Mouse (Mus musculus) cerebellum, adult 9-10 months (tissue): ENCODE data around the gene Btbd2.
"Not testable (repeated sequence)": the region's sequence is repeated elsewhere in the genome, so short reads cannot be mapped to it uniquely, and the experiment has no call there.

Source experiments
- DNase-seq: peaks from one replicate; pipeline ENCODE4 v3.0.0; 2022

Btbd2 gene

GRCm38 (mm10) chr10:80627685-80628084, 29.2 kb downstream of the Btbd2 start:
- no peak for DNase-seq

DNA sequence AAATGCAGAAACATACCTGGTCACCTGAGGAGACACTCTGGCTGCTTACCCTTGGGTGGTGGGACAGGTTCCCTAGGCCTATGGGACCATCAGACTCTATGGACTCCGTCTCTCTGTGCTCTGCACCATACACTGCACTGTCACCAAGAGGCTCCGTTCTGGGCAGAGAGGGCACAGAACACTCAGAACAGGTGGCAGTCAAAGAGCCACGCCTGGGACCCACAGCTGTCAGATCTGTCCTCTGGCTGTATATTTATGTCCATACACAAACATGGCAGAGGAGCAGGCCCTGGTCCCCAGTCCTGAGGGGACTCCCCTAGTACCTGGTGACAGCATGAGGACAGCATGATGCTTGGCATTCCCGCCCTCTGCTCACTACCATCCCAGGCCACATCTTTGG, 31.1 kb downstream of the Btbd2 start:
- no peak for DNase-seq

DNA sequence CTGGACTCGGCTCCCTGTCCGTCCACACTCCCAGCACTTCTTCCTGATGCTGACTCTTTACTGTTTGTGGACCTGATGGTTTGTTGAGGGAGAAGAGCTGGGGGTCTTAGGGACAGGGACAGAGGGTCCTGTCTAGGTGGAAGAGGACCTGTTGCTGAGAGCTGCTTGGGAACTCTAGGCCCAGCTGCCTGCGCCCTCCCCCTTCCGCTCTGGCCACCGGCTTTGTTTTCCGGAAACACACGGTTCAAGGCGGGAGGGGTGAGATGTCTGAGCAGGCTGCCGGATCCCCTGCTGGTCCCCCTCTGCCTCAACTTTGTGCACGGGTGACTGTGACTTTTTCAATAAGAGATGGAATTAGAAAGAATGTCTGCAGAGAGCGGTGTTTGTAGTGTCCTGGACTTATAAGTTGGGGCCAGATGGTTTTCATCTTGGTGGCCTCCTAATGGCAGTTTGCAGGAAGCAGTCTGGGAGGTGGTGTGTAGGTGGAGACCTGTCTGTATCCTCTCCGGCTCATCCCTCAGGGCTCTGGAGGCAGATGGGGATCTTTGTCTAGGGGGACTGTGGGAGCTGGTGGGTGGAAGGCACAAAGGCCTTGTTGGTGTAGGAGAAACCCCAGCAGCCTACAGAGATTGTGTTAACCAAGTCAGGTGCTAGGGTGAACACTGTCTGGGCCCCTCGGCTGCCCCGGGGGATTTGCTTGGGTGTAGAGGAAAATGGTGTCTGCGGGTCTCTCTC, 33.2 kb downstream of the Btbd2 start:
- DNase-seq: peak; percentile 81

- DNase-seq: peak; percentile 84
These were observed 34.0 kb downstream of the Btbd2 start, which contains the start of gene Csnk1g2 for GRCm38 (mm10) chr10:80622661-80623456. Gene Csnk1g2 (plus strand): TSS chr10:80622838.

DNA sequence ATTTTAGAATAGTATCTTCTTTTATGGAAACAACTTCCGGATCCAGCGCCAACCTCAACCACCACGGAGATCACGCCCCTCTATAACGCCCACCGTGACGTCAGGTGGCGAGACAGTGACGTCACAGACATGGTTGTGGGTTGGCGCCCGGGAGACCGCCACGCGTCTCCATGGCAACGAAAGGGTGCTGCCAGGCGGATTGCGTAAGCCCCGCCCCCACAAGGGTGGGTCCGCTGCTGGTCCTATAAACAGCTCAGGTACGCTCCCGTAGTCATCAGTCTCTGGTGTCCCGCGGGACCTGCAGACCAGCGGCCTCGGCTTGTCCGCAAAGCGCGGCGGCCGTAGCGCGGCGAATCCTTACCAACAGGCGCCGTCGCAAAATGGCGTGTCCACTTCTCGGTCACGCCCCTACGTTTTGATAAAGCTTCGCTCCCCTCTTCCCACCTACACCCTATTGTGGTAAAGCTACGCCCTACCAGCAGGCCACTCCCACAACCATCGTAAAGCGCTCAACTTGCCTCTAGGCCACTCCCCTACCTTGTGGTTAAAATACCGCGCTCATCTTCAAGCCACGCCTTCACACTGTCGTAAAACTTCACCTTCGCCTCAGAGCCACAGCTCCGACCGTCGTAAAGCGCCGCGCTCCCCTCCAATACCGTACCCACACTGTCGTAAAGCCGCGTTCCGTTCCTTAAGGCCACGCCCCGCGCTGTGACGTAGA, 34.8 kb downstream of the Btbd2 start:
- DNase-seq: peak; percentile 100

GRCm38 (mm10) chr10:80621690-80621939, 35.3 kb downstream of the Btbd2 start:
- no peak for DNase-seq

- peak; percentile 74 for DNase-seq
These were observed 35.8 kb downstream of the Btbd2 start for GRCm38 (mm10) chr10:80620796-80621689.

GRCm38 (mm10) chr10:80620365-80620764, 36.5 kb downstream of the Btbd2 start:
- peak; percentile 68 for DNase-seq

DNA sequence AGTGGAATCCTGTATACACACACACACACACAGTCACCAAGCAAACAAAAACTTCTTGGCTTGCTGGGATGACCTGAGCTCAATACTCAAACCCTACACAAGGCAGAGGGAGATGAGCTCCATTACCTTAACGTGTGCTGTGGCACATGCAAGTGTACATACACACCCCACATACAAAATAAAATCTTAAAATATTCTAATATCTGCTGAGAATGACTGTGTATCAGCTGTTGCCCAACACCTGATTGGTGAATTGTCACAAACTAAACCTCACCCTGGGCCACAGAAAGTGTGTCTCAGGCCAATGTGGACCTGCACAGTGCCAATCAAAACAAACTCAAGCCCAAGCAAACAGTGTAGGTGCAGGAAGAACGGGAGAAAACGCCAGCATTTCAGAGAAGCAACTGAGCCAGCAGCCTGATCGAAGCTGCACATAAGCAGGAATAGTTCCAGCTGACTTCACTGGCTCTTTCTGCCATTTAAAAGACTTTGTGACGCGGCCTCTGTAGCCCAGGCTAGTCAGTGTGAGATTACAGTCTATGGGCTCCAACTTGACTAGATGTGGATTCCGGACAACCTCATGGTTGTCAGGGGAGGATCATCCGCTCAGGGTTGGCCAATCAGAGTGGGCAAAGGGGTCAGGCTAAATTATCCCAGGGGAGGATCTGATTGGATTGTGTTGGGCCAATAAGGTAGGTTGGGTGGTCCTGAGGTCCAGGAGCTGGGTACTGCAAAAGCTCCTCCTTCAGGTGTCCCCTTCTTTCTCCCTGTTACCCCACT, 37.2 kb downstream of the Btbd2 start:
- DNase-seq: no peak

DNA sequence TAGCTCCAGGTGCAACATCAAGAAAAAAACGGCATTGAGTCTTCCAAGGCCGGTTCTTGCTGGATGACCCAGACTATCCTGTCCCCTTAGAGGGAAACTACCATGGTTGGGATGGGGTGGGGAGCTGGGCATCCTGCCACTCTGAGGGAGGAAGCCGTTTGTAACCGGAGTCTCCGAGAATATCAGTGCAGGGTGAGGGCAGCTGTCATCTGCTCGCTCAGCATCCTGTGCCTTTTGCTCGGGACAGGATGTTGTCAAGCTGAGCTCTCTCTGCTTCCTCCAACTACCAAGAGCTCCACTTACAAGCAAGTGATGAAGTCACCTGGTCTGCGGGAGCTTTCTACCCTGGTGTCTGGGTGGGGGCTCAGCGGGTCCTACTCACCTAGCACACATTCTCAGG, 38.7 kb downstream of the Btbd2 start:
- no peak for DNase-seq

GRCm38 (mm10) chr10:80614351-80614750, 42.5 kb downstream of the Btbd2 start:
- DNase-seq: no peak

DNA sequence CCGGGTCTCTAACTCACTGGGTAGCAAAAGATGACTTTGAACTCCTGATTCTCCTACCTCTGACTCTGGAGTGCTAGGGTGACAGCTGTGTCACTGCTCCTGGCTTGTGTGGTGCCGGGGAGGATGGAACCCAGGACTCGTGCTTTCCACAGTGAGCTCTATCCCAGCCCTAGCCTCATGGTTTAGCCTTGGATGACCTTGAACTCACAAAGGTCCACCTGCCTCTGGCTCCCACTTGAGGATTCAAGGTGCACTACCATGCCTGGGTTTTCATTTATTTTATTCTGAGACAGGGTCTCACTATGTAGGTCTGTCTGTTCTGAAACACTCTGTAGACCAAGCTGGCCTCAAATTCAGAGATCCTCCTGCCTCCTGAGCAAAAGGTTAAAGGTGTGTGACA, 43.0 kb downstream of the Btbd2 start:
- no peak for DNase-seq

GRCm38 (mm10) chr10:80611905-80612304, 45.0 kb downstream of the Btbd2 start:
- DNase-seq: no peak

DNA sequence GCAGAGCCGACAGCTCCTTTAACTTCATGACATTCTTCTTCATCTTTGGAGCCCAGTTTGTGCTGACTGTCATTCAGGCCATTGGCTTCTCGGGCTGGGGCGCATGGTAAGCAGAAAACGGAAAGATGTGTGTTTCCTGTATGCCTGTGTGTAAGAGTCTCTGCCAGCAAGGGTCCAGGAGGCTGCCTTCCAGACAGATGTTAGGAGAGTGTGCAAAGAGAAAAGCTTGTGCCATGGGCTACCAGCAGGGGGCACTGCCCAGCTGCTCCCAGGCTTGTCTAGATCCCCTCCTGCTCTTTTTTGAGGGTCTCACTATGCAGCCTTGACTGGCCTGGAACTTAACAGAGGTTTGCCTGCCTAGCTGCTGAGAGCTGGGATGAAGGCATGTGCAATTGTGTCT, 45.8 kb downstream of the Btbd2 start:
- peak; percentile 65 for DNase-seq

DNA sequence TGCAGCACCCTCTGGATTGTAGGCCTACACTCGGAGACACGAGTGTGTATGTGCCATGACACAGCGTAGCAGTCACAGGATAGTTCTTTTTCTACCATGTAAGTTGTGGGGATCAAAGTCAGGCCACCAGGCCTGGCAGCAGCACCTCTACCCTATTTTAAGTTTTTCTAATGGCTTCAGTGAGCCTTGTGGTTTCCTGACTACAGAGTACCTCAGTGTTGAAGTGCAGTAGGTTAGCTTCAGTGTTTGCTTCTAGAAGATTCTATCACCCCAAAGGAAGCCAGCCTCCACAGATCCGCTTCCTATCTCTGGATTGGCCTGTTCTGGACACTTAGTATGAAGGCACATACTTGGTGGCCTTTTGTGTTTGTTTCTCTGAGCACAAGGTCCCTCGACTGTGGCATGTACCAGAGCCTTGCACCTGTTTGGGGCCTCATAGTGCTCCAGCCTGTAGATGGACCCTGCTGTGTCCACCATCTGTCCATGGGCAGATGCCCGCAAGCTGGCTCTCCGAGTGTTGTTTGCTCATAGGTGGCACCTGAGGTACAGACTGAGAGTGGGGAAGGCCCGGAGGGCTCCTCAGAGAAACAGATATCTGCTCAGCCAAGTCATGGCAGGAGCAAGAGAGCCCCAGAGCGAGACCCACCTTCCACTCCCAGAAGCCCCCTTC, 46.6 kb downstream of the Btbd2 start:
- peak; percentile 93 for DNase-seq

DNA sequence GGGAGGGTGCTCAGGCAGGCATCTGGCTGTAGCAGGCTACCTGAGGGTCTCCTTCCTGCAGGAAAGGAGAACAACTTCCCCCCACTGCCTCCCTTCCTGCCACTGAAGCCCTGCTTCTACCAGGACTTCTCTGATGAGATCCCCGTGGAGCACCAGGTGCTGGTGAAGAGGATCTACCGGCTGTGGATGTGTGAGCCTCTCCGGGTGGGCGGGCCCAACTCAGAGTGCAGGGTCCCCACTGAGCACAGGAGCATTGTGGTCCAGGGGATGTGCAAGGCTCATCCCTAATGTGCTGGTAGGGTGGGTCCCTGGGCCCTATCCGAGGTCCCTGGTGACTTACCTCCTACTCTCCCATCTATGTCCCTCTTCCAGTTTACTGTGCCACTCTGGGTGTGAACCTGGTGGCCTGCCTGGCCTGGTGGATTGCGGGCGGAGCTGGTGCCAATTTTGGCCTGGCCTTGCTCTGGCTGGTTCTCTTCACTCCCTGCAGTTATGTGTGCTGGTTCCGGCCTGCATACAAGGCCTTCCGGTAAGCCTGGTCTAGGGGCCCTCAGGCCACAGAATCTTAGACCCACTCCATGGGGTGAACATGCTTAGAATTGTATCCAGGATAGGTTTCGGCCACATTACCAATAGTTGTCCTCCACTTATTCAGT, 47.5 kb downstream of the Btbd2 start:
- peak; percentile 55 for DNase-seq

DNA sequence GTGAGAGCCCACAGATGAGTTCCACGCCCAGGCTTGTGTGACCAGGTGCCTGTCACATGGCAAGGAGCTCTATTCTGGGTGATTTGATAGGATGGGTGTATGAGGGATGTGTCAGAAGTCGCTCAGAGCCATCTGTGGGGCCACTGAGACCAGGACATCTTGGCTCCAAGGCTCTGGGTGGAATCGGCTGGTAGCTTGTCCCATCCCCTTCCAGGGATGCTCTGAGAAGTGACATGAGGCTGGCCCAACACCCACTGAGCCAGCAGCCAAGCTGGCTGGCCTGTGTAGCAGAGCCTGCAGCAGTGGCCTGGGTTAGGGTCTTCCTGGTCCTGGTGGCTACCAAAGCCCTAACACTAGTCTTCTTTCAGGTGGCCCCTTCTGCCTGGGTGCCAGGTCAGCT, 48.4 kb downstream of the Btbd2 start:
- DNase-seq: peak; percentile 43

GRCm38 (mm10) chr10:80606737-80607350, 50.0 kb downstream of the Btbd2 start:
- DNase-seq: no peak

GRCm38 (mm10) chr10:80606306-80606705, 50.6 kb downstream of the Btbd2 start:
- DNase-seq: peak; percentile 58

- not testable (repeated sequence) for DNase-seq
These were observed 51.1 kb downstream of the Btbd2 start, which contains the start of gene Gm49322 for GRCm38 (mm10) chr10:80605721-80606120. Gene Gm49322 (plus strand): TSS chr10:80606021.
